Mouse (Mus musculus) neural tube, embryonic 11.5 days (tissue): ENCODE data around the gene Pigp. TPM values are rescaled to one million over a fixed set of nuclear protein-coding genes. Genes with fewer than 3 reads are reported as not detected.

ENCODE experiments used
- ATAC-seq: fragments of 200-750 bp; cut with Nextera tagmentation; 2 replicates; pipeline ENCODE4 v1.8.0; 2017; ENCODE audit warnings: moderate number of reproducible peaks, mild to moderate bottlenecking, moderate TSS enrichment, moderate library complexity; ENCODE audit not compliant: insufficient read depth, low FRiP score, low TSS enrichment
- DNase-seq: peaks from one replicate; pipeline ENCODE4 v3.0.0-alpha.2; 2015; ENCODE audit warnings: low spot score
- H3K27ac ChIP-seq: fragments of 300-500 bp; sonication (generic); 2 replicates; pipeline ENCODE4 v1.5.1; 2014; ENCODE audit warnings: low read depth, mild to moderate bottlenecking, low read length
- H3K27me3 ChIP-seq: fragments of 300-500 bp; sonication (generic); 2 replicates; pipeline ENCODE4 v1.6.1; 2014; ENCODE audit warnings: mild to moderate bottlenecking, low read length, mixed read lengths; ENCODE audit not compliant: control insufficient read depth, insufficient read depth
- H3K36me3 ChIP-seq: fragments of 300-500 bp; sonication (generic); 2 replicates; pipeline ENCODE4 v1.6.1; 2014; ENCODE audit warnings: mild to moderate bottlenecking, low read length, moderate library complexity, mixed read lengths; ENCODE audit not compliant: control insufficient read depth, insufficient read depth
- H3K4me1 ChIP-seq: fragments of 300-500 bp; sonication (generic); 2 replicates; pipeline ENCODE4 v1.6.1; 2014; ENCODE audit warnings: low read length, mixed read lengths; ENCODE audit not compliant: control insufficient read depth, insufficient read depth
- H3K4me2 ChIP-seq: fragments of 300-500 bp; sonication (generic); 2 replicates; pipeline ENCODE4 v1.6.1; 2014; ENCODE audit warnings: low read depth, mild to moderate bottlenecking, moderate library complexity
- H3K4me3 ChIP-seq: fragments of 300-500 bp; sonication (generic); 2 replicates; pipeline ENCODE4 v1.5.1; 2014; ENCODE audit warnings: low read depth, low read length
- H3K9ac ChIP-seq: fragments of 300-500 bp; sonication (generic); 2 replicates; pipeline ENCODE4 v1.6.1; 2014; ENCODE audit warnings: mild to moderate bottlenecking, low read length
- H3K9me3 ChIP-seq: fragments of 300-500 bp; sonication (generic); 2 replicates; pipeline ENCODE4 v1.6.1; 2016; ENCODE audit warnings: low read length; ENCODE audit not compliant: control insufficient read depth
- WGBS: fragments of 180-500 bp; shearing (Covaris S2); extraction: QIAGEN DNeasy Blood & Tissue Kit; methylation state at CpG from one replicate; pipeline ENCODE4 v1.1.7; 2014; 5-methylcytosine and 5-hydroxymethylcytosine counted together
- polyA plus RNA-seq: library from polyadenylated mRNA; unstranded; fragments of >200 nt; fragmentation: Nextera tagmentation; extraction: Ambion mirVana; gene quantifications from 2 replicates; pipeline ENCODE4 v1.2.1, GENCODE M21; 2014

The Pigp gene
- polyA plus RNA-seq, 1 experiment from 2014 or later = 73.6 TPM

DNA sequence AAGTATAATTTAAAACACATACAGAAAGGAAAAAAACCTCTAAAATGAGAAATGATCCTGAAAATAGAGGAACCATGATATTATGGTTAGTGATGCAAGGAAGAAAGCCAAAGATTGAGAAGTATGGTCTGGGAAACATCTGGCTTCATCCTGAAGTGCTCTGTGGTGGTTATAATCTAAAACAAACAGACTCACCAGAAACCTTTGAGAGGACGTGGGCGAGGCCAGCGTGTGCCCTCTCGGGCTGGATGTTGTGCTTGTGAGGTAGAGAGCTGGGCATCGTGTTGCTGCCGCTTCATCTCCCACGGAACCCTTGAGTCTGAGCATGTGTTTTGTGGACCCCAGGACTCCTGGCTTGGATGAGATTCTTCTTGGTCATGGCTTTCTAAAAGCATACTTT lies 25.0 kb upstream of the Pigp start:
- H3K27me3 ChIP-seq = no peaks in the 10 kb centered on the region
- DNase-seq (no peak), ATAC-seq (no peak)
- H3K9ac ChIP-seq = no peak overlapping the region
- H3K27ac ChIP-seq = no peak overlapping the region
- H3K36me3 ChIP-seq = no peaks in the 10 kb centered on the region
- no peaks in the 10 kb centered on the region for H3K4me1 ChIP-seq
- H3K9me3 ChIP-seq = no peaks in the 10 kb centered on the region
- no peak overlapping the region for H3K4me2 ChIP-seq
- no peak overlapping the region for H3K4me3 ChIP-seq
- WGBS = 88% methylated on average over 7 of the region's 7 CpGs

DNA sequence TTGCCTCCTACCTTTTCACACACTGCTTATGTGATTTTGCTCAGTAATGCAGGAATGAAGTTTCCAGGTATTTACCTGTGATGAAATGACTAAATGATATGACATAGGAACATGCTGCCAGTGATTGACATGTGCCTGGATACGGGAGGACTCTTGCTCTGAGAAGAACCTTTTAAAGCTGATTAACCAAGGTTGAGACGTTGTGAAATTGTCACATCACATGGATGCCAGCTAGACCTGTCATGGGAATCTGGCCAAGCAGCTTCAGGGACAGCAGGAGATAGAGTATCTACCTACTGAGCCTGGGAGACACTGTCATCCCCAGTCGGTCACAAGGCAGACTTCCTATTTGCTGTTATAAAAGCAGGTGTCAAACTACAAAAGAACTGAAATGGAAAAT lies 23.4 kb upstream of the Pigp start:
- H3K9me3 ChIP-seq = no peaks in the 10 kb centered on the region
- no peaks in the 10 kb centered on the region for H3K36me3 ChIP-seq
- no peak overlapping the region for H3K4me2 ChIP-seq
- no peaks in the 10 kb centered on the region for H3K27me3 ChIP-seq
- ATAC-seq = no peak
- no peak for DNase-seq
- H3K4me1 ChIP-seq = no peaks in the 10 kb centered on the region
- no peak overlapping the region for H3K27ac ChIP-seq
- H3K4me3 ChIP-seq = no peak overlapping the region
- 88% methylated on average over 3 of the region's 3 CpGs for WGBS
- H3K9ac ChIP-seq = no peak overlapping the region

DNA sequence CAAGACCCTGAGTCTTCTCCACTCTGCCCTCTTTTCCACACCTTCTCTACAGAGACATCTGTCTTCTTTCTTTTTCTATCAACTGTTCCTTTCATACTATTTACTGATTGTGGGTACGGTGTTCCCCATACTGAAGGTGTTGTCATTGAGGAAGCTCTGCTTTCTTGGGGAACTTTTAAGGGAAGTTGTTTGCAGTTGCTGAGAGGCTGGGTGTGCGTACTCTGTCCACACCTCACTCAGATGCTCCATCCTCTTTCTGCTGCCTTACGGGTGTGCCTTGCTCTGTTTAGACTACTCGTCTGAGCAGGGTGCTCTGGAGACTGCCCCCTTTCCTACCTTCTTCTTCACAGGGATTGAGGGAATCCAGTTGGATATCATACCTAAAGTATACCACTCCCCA lies 20.7 kb upstream of the Pigp start:
- no peak overlapping the region for H3K4me3 ChIP-seq
- H3K27ac ChIP-seq = no peak overlapping the region
- no peak overlapping the region for H3K4me2 ChIP-seq
- DNase-seq (no peak), ATAC-seq (no peak)
- H3K27me3 ChIP-seq = no peaks in the 10 kb centered on the region
- H3K4me1 ChIP-seq = no peaks in the 10 kb centered on the region
- no peaks in the 10 kb centered on the region for H3K9me3 ChIP-seq
- no peak overlapping the region for H3K9ac ChIP-seq
- WGBS = 91% methylated on average over 4 of the region's 4 CpGs
- no peaks in the 10 kb centered on the region for H3K36me3 ChIP-seq

DNA sequence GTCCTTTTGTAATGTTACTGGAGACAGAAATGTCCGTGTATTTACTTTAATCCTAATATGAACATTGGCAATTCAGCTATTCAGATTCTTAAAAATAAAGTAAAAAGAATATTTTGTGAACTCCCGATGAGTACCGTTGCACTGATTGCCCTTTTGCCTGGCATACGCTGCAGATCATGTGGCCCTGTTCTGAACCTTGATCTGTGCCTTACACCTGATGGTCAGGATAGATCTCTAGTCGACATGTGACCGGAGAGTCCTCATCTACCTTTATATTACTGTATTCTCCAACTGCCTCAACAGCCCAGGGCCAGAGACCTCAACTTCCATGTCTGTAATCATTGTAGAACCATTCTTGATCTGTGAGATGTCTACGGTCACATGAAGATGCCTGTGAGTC lies 16.0 kb upstream of the Pigp start:
- DNase-seq (no peak), ATAC-seq (no peak)
- Histone ChIP-seq H3K4me3 (no peak overlapping the region), H3K9me3 (no peaks in the 10 kb centered on the region), H3K9ac (no peak overlapping the region), H3K27me3 (no peaks in the 10 kb centered on the region), H3K36me3 (no peaks in the 10 kb centered on the region), H3K4me2 (no peak overlapping the region), H3K4me1 (no peaks in the 10 kb centered on the region), H3K27ac (no peak overlapping the region)
- WGBS = 92% methylated on average over 7 of the region's 7 CpGs

DNA sequence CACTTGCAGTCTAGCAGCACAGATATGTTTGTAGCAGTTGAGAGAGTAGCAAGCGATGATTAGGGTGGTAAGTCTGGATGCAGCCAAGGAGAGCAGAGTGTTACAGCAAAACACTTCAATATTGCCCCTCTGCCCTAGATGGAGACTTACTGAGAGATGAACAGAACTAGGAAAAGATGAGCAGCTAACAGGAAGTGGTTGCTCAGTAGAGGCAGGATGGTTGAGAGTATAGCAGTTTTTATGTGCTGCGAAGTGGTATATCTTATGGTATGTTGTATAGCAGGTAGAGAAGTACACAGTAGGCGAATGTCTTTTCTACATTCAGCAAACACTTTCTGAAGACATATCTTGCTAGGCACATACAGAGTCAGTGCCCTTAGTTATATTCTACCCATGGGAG lies 11.6 kb upstream of the Pigp start:
- H3K27me3 ChIP-seq = no peaks in the 10 kb centered on the region
- no peak overlapping the region for H3K4me3 ChIP-seq
- no peaks in the 10 kb centered on the region for H3K36me3 ChIP-seq
- no peak overlapping the region for H3K4me2 ChIP-seq
- H3K27ac ChIP-seq = no peak overlapping the region
- ATAC-seq (no peak), DNase-seq (no peak)
- no peak overlapping the region for H3K9ac ChIP-seq
- 97% methylated on average over 3 of the region's 3 CpGs for WGBS
- H3K4me1 ChIP-seq = no peaks in the 10 kb centered on the region
- no peaks in the 10 kb centered on the region for H3K9me3 ChIP-seq

DNA sequence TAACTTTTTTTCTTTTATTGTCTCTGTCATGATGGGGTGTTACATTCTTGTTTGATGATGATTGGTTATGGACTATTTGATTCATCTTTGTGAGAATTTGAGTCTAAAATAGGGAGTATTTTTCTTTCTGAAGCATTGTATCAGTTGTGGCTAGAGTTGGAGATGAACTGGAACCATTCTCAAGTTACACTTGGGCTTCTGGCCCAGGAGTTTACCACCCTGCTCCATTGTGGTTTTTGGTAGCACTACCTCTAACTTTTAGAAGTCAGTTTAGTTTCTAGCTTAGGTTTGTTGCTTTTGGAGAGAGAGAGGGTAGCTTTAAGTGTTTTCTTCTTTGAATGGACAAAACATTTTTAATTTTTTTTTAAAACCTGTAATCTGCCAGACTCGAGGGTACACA lies 7.7 kb upstream of the Pigp start:
- Histone ChIP-seq H3K27me3 (no peaks in the 10 kb centered on the region), H3K9ac (no peak overlapping the region), H3K4me3 (no peak overlapping the region), H3K27ac (no peak overlapping the region), H3K4me2 (no peak overlapping the region), H3K4me1 (no peaks in the 10 kb centered on the region), H3K36me3 (no peaks in the 10 kb centered on the region), H3K9me3 (no peaks in the 10 kb centered on the region)
- DNase-seq (no peak), ATAC-seq (no peak)
- 88% methylated on average over 1 of the region's 1 CpGs for WGBS

DNA sequence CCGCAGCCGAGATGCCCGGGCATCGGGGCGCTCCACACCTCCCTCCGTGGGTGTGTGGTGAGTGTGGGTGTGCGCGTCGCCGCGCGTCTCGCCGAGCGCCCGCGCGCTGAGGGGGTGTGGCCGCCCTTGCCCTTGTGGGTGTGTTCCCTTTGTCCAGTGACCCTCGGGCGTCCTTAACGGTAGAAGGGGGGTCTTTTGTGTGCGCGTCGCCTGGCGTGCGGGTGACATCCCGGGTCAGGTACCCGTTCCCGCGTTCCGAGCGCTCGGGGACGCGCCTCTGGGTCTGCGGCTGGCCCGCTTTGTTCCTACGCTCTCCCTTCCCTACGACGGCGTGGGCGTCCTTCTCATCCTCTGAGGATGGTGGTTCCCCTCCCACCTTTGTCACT lies 734 bp downstream of the Pigp start:
- peak overlapping the region; percentile 92 for H3K4me3 ChIP-seq
- DNase-seq (no peak), ATAC-seq (peak; percentile 66)
- H3K9me3 ChIP-seq = no peaks in the 10 kb centered on the region
- under 1% methylated on average over 40 of the region's 43 CpGs for WGBS
- H3K36me3 ChIP-seq = no peaks in the 10 kb centered on the region
- H3K27me3 ChIP-seq = no peaks in the 10 kb centered on the region
- peak overlapping the region; percentile 60 for H3K4me2 ChIP-seq
- H3K4me1 ChIP-seq = peaks cover 10% of the 10 kb centered on the region
- peak overlapping the region; percentile 87 for H3K27ac ChIP-seq
- H3K9ac ChIP-seq = peak overlapping the region; percentile 97

DNA sequence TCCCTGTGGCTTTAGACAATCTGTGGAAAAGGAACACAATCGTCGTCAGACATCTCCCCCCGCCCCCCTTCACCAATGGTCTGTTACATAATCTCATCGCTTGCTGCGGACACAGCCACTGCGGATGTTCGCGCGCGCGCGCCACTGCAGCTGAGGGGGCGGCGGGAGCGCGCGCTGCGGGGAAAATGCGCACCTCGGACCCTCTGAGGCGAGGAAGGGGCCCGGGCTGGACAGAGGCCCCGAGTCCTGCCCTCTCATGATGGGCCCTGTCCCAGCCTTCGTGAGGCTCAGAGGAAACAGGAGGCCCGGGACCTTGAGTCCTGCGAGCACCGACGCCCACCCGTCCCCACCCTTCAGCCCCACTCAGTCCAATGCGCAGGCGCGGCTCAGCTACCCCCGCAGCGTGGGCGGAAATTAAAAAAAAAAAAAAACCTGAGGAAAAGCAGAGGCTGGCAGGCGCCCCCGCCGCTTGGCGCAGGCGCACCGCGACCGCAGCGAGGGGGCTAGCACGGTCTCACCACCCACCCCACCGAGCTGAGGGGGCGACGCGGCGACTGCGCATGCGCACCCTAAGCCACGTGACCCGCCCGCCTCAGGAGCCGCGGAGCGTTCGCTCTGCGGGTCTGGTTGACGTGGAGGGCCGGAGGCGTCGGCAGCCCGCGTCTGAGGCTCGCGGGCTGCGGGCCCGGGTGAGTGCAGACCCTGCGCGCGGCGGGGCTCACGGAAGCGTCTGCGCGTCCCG lies 1.3 kb downstream of the Pigp start, which contains the start of gene Ttc3:
Ttc3 (plus strand) TSS at position 446 of the 742 bp plus-strand sequence.
- ATAC-seq = peak; percentile 82
- WGBS = under 1% methylated on average over 67 of the region's 79 CpGs
- Histone ChIP-seq H3K9me3 (no peaks in the 10 kb centered on the region), H3K27me3 (no peaks in the 10 kb centered on the region), H3K4me1 (peaks cover 10% of the 10 kb centered on the region), H3K36me3 (no peaks in the 10 kb centered on the region), H3K4me3 (peak within 1 kb of the TSS; percentile 92), H3K27ac (peak within 1 kb of the TSS; percentile 87), H3K4me2 (peak within 1 kb of the TSS; percentile 69), H3K9ac (peak within 1 kb of the TSS; percentile 97)
- DNase-seq = peak; percentile 100

DNA sequence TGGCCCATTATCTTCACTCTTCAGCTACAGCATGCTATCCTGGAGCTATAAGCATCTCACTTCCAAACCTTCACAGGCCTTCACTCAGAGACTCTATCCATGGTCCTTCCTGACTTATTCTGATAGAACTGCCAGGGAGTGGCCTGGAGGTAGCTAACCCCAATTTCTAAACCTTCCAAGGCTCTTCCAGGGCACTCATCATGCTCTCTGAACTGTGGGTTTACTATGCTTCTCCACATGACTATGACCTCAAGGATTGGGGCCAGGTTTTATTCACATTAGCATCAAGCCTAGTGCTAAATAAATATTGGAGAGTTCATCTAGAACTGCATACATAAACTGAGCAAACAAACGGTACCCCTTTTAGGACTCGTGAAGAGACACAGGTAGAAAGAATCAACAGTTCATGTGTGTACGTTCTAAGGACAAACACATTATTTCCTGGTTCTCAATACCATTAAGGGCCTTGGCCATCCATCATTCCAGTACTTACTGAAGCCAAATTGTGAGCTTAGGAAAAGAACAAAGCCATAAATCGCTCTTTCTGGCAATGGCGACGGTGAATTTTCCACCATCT lies 2.0 kb downstream of the Pigp start:
- Histone ChIP-seq H3K4me1 (peaks cover 10% of the 10 kb centered on the region), H3K27me3 (no peaks in the 10 kb centered on the region), H3K36me3 (no peaks in the 10 kb centered on the region), H3K9me3 (no peaks in the 10 kb centered on the region), H3K4me2 (peak overlapping the region; percentile 69), H3K9ac (peak overlapping the region; percentile 97), H3K4me3 (peak overlapping the region; percentile 92), H3K27ac (peak overlapping the region; percentile 87)
- 10% methylated on average over 6 of the region's 6 CpGs for WGBS
- ATAC-seq (no peak), DNase-seq (peak; percentile 15)
